Mouse (Mus musculus) lung, postnatal 0 days (tissue): ENCODE measurements around the gene Dmwd. TPM values are rescaled to one million over a fixed set of nuclear protein-coding genes. Genes with fewer than 3 reads are reported as not detected.

Source experiments
- ATAC-seq: fragments of 200-750 bp; cut with Nextera tagmentation; 2 replicates; pipeline ENCODE4 v1.8.0; 2017; ENCODE audit warnings: moderate library complexity
- DNase-seq: peaks from one replicate; pipeline ENCODE4 v3.0.0-alpha.2; 2016; ENCODE audit warnings: low spot score
- H3K27ac ChIP-seq: fragments of 300-500 bp; sonication (generic); 2 replicates; pipeline ENCODE4 v1.5.1; 2014; ENCODE audit warnings: antibody characterized with exemption, mild to moderate bottlenecking, low read length, mixed read lengths
- H3K27me3 ChIP-seq: fragments of 300-500 bp; sonication (generic); replicated peaks from 2 replicates; pipeline ENCODE4 v1.6.1; 2014; ENCODE audit warnings: low read length, mixed read lengths; ENCODE audit not compliant: insufficient read depth
- H3K36me3 ChIP-seq: fragments of 300-500 bp; sonication (generic); 2 replicates; pipeline ENCODE4 v1.6.1; 2014; ENCODE audit warnings: low read length, mixed read lengths; ENCODE audit not compliant: insufficient read depth
- H3K4me1 ChIP-seq: fragments of 300-500 bp; sonication (generic); 2 replicates; pipeline ENCODE4 v1.6.1; 2014; ENCODE audit warnings: antibody characterized with exemption, low read depth, low read length, mixed read lengths; ENCODE audit not compliant: insufficient read depth
- H3K4me2 ChIP-seq: fragments of 300-500 bp; sonication (generic); replicated peaks from 2 replicates; pipeline ENCODE4 v1.6.1; 2014; ENCODE audit warnings: low read depth, mild to moderate bottlenecking, low read length, moderate library complexity, mixed read lengths
- H3K4me3 ChIP-seq: fragments of 300-500 bp; sonication (generic); 2 replicates; pipeline ENCODE4 v1.5.1; 2014; ENCODE audit warnings: low read depth, low read length
- H3K9ac ChIP-seq: fragments of 300-500 bp; sonication (generic); replicated peaks from 2 replicates; pipeline ENCODE4 v1.6.1; 2014; ENCODE audit warnings: low read depth, mild to moderate bottlenecking
- H3K9me3 ChIP-seq: fragments of 300-500 bp; sonication (generic); 2 replicates; pipeline ENCODE4 v1.6.1; 2016; ENCODE audit warnings: low read length, mixed read lengths
- CTCF ChIP-seq: IDR thresholded peaks from 2 replicates; pipeline ENCODE4 v1.5.1; 2016; ENCODE audit warnings: antibody characterized with exemption, mild to moderate bottlenecking
- EP300 ChIP-seq: IDR thresholded peaks from 2 replicates; pipeline ENCODE4 v1.6.1; 2016; ENCODE audit warnings: antibody characterized with exemption, mild to moderate bottlenecking, control low read depth
- WGBS: fragments of 180-500 bp; shearing (Covaris S2); extraction: QIAGEN DNeasy Blood & Tissue Kit; methylation state at CpG from one replicate; pipeline ENCODE4 v1.1.7; 2014; 5-methylcytosine and 5-hydroxymethylcytosine counted together
- polyA plus RNA-seq: library from polyadenylated mRNA; unstranded; fragments of >200 nt; fragmentation: Nextera tagmentation; extraction: Ambion mirVana; gene quantifications from 2 replicates; pipeline ENCODE4 v1.2.1, GENCODE M21; 2015

The Dmwd gene
- polyA plus RNA-seq, 1 experiment from 2014 or later, result 9.7 TPM

DNA sequence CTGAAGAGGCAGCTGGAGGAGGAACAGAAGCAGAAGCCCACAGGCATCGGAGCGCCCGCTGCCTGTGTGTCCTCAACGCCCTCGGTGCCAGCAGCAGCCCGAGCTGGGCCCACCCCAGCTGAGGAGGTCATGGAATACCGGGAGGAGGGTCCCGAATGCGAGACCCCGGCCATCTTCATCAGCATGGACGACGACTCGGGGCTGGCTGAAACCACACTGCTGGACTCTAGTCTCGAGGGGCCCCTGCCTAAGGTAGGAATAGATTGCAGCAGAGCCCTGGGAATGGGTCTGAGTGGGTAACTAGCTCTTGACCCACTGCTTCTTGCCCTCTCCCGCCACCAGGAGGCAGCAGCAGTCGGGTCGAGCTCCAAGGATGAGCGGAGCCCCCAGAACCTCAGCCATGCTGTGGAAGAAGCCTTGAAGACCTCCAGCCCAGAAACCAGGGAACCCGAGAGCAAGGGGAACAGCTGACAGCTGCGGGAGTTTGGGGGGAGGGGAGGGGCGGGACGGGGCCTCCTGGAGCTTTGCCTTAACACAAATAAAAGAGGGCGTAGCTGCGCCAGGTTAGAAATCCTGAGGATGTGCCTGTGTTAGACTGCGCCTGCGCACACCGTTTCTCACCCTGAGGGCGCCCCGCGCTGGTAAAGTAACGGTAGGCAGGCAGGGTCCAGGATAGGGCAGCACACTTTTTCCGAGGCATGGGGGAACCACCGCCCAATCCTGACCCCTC is 21.8 kb upstream of the Dmwd start, which contains the start of gene Rsph6a:
TSS of gene Rsph6a (plus strand) at position 644 of the 730 bp plus-strand sequence.
- no peaks in the 10 kb centered on the region for H3K4me1 ChIP-seq
- H3K9ac ChIP-seq, result no peak within 1 kb of the TSS
- ATAC-seq (peak; percentile 36), DNase-seq (peak; percentile 38)
- no peaks in the 10 kb centered on the region for H3K27me3 ChIP-seq
- H3K36me3 ChIP-seq, result 0 out of 2 replicates have a peak, but pooled peaks cover 10% of the 10 kb centered on the region
- H3K4me2 ChIP-seq, result no peak within 1 kb of the TSS
- no peak within 1 kb of the TSS for H3K4me3 ChIP-seq
- no peaks in the 10 kb centered on the region for H3K9me3 ChIP-seq
- no peak within 1 kb of the TSS for H3K27ac ChIP-seq
- TF ChIP-seq CTCF (peak; percentile 71), EP300 (no peak)
- 35% methylated on average over 33 of the region's 33 CpGs for WGBS

DNA sequence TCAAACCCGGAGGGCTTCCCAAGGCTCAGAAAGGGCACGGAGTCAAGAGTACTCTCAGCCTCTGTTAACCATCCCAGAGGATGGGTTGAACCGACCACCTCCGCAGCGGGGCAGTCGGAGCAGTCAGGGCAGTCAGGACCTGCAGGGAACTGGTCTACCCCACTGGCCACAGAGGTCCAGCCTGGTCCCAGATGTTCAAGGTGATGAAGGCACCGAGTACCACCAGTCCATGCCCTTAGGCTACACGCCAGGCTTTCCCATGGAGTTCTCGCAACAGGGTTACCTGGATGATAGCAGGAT is 21.3 kb upstream of the Dmwd start:
- ATAC-seq, result no peak

GRCm38 (mm10) chr7:19055108-19055507 is 20.9 kb upstream of the Dmwd start:
- H3K9me3 ChIP-seq, result no peaks in the 10 kb centered on the region
- no peak overlapping the region for H3K27ac ChIP-seq
- no peak for TF ChIP-seq CTCF
- TF ChIP-seq EP300, result no peak
- ATAC-seq (no peak), DNase-seq (no peak)
- H3K9ac ChIP-seq, result no peak overlapping the region
- no peaks in the 10 kb centered on the region for H3K4me1 ChIP-seq
- H3K4me2 ChIP-seq, result no peak overlapping the region
- H3K27me3 ChIP-seq, result no peaks in the 10 kb centered on the region
- 85% methylated on average over 8 of the region's 8 CpGs for WGBS
- H3K4me3 ChIP-seq, result no peak overlapping the region
- 0 out of 2 replicates have a peak, but pooled peaks cover 10% of the 10 kb centered on the region for H3K36me3 ChIP-seq

More for the DNA sequence above, 21.3 kb upstream of the Dmwd start:
- TF ChIP-seq EP300, result no peak
- no peak for TF ChIP-seq CTCF
- no peak overlapping the region for H3K27ac ChIP-seq
- no peak for DNase-seq
- H3K27me3 ChIP-seq, result no peaks in the 10 kb centered on the region
- no peak overlapping the region for H3K4me3 ChIP-seq
- no peak overlapping the region for H3K9ac ChIP-seq
- H3K4me2 ChIP-seq, result no peak overlapping the region
- no peaks in the 10 kb centered on the region for H3K4me1 ChIP-seq
- 0 out of 2 replicates have a peak, but pooled peaks cover 10% of the 10 kb centered on the region for H3K36me3 ChIP-seq
- H3K9me3 ChIP-seq, result no peaks in the 10 kb centered on the region
- WGBS, result 73% methylated on average over 9 of the region's 9 CpGs

GRCm38 (mm10) chr7:19057405-19057804 is 18.6 kb upstream of the Dmwd start:
- Histone ChIP-seq H3K27ac (no peak overlapping the region), H3K4me3 (no peak overlapping the region), H3K4me1 (no peaks in the 10 kb centered on the region), H3K27me3 (no peaks in the 10 kb centered on the region), H3K36me3 (no peaks in the 10 kb centered on the region), H3K9me3 (no peaks in the 10 kb centered on the region), H3K9ac (no peak overlapping the region), H3K4me2 (no peak overlapping the region)
- DNase-seq (no peak), ATAC-seq (no peak)
- TF ChIP-seq EP300 (no peak), CTCF (no peak)
- 71% methylated on average over 10 of the region's 10 CpGs for WGBS

- no peak for ATAC-seq
- 52% methylated on average over 13 of the region's 13 CpGs for WGBS
- H3K4me2 ChIP-seq, result no peak overlapping the region
Observed at GRCm38 (mm10) chr7:19065896-19066295, 10.1 kb upstream of the Dmwd start.

DNA sequence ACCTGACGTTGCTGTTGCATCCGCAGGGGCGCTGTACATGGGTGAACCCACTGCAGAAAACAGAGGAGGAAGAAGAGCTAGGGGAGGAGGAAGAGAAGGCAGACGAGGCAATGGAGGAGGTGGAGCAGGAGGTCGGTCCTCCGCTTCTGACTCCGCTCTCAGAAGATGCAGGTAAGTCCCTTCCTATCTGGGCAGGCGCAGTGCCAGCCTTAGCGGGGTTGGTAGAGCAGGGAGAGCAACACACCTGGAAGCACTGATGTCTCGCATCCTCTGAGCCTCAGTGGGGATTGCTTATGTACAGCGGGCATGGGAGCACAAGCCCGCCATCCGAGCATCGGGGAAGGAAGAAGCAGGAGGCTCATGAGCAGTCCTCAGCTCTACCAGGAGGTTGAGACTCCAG is 9.0 kb upstream of the Dmwd start:
- no peak for DNase-seq
- ATAC-seq, result no peak
- TF ChIP-seq CTCF (no peak), EP300 (no peak)
- no peaks in the 10 kb centered on the region for H3K4me1 ChIP-seq
- peaks cover 10% of the 10 kb centered on the region for H3K27me3 ChIP-seq
- no peaks in the 10 kb centered on the region for H3K36me3 ChIP-seq
- H3K27ac ChIP-seq, result no peak overlapping the region
- WGBS, result 31% methylated on average over 14 of the region's 14 CpGs
- no peak overlapping the region for H3K4me2 ChIP-seq
- H3K9ac ChIP-seq, result no peak overlapping the region
- H3K9me3 ChIP-seq, result no peaks in the 10 kb centered on the region
- no peak overlapping the region for H3K4me3 ChIP-seq

More at GRCm38 (mm10) chr7:19065896-19066295, 10.1 kb upstream of the Dmwd start:
- Histone ChIP-seq H3K9me3 (no peaks in the 10 kb centered on the region), H3K4me3 (no peak overlapping the region), H3K4me1 (no peaks in the 10 kb centered on the region), H3K27ac (no peak overlapping the region), H3K27me3 (peaks cover 10% of the 10 kb centered on the region), H3K36me3 (no peaks in the 10 kb centered on the region), H3K9ac (no peak overlapping the region)
- TF ChIP-seq CTCF, result no peak
- DNase-seq, result no peak
